Mouse (Mus musculus): ENCODE results near the gene Amph.
A peak's percentile ranks its signal among the peaks of the same experiment; 100 is the strongest.
"Not testable (repeated sequence)": the region's sequence is repeated elsewhere in the genome, so short reads cannot be mapped to it uniquely, and the experiment has no call there.

Gene Amph

DNA sequence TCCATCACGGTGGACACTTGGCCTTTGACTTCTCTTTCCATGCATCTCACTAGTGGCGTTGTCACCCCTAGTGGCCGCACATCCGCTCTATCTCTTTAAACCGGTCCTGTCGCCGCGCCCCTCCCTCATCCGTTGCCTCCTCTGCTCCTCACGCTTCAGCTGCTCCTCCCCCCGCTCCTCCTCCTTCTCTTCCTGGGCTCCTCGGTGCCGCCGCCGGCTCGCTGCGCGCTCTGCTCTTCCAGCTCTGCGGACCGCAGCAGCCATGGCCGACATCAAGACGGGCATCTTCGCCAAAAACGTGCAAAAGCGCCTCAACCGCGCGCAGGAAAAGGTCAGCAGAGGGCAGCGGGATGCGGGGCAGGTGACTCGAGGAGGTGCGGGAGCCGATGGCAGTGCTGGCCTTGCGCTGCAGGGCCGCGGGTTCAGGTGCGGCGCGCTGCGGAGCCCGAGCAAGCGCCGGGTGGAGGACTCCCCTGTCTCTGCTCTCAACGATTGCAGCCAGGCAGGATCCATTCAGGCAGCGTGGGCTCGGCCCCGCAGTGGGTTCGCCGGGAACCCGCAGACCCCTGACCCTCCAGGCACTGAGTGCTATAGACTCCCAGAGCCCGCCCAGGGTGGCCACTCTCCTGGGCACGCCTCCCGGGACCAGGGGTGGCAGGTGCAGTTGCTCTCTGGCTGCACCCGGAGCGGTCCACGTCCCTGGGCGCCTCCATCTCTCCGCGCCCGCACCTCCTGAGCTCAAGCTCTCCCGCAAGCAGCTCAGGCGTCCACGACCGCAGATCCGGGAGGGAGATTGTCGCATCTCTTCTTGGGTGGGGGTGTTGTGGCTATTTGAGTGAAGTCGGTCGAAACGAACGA is at the start of gene Amph:
Gene Amph (plus strand): TSS at position 35 of the 858 bp plus-strand sequence.
- DNase-seq = peak; percentile 74 to 83

DNA sequence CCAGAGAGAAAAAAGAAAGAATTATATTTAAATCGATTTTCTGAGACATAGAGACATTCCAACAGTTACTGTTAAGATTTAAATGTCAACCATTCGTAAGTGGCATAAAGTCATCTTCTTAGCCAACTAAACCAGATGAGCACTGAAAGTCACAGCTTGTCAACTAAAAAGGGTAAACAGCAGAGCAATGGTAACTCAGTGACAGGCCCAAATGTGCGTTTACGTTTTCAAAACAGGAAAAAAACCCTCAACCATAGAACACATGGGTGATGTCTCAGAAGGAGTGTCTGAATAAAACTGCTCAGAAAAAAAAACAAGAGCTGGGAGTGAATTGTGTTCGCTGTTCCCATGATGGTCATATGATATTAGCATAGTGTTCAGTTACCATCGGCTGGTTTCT is 44.4 kb upstream of the Amph start:
- no peak for DNase-seq

DNA sequence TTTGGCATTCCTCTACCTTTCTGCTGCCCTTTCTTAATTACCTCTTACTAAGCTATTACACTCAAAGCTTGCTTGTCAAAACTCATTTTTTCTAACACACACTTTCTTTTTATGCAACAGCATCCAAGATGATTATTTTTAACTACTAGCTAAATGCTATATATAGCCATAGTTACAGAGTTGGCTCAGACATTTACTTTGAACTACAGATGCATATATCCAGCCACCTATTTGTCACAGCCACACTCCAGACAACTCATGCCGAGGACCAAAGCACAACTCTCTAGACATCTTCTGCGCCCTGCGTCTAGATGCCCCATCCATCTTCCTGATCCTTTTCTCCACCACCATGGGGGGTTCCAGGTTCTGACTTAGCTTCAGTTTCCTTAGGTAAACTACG is 33.2 kb upstream of the Amph start:
- DNase-seq = no peak

DNA sequence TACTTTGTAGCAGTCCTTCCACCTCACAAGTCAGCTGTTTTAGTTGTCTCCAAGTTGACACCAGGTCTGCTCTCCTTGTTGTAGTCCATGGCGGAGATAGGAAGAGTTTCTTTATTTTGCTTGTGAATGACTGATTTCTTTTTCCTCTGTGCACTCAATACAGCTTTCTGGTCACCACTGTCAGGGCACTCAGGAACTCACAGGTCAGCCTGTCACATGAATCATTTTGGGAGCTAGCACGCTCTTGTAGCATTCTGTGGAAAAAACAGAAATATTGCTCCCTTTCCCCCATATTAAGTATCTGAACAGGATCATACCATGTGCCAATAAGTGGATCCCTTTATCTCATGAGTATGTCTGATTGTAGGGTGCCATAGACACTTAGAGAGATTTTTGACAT is 14.8 kb upstream of the Amph start:
- DNase-seq = not testable (repeated sequence)

DNA sequence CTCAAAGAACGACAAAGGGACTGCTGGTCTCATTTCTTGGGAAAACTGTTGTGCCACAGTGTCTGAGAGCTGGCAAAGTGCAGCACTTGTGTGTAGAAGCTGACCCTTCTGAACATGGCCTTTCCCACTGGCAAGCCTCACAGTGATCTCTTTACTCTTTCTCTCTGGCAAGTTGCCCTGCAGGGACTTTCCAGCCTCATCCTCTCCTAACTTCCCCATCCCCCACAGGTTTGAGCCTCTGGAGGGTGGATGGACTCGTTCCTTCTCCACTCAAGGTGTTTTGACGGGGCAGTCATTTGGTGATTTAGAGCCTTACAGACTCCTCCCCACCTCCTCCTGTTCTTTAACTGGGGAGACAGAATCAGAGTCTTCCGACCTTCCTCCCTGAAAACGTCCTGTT is 319 bp upstream of the Amph start:
- no peak for DNase-seq

DNA sequence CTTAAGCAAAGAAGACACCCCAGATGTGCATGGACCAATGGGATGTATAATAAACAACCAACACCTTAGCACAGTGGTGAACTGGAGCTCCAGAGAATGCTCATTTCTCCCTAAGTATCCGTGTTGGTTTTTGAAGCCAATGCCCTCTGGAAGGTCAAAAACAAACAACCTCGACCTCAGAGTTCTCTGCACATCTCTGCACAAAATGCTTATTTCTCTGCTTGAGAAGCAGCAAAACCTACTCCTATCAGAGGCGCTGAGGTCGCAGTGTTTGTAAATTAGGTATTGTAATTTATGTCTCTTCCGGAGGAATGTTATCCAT is 985 bp downstream of the Amph start:
- no peak for DNase-seq

DNA sequence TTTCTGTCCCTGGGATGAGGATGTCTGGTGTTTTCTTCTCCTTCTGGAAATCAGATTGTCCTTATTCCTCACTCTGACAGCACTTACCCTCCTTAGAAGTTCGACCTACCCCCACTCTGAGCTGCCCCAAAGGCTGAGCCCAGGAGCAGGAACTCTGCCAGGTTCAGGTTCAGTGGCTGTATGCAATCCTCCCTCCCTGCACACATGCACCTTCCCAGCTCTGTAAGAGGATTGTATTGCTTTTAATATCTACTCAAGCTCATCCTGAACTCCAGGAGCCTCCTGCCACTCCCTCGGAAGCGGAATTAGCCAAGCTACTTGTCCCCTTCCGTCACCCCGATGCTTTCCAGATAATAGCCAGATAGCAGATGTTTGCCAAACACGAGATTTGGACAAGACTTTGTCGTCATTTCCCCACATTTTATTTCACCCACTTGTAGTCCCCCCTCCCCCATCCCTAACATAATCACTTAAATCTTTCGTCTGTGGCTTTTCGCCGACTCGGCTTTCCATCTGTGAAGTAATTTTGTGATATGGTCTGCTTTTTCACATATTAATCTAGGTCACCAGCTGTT is 1.7 kb downstream of the Amph start:
- peak; percentile 30 to 52 for DNase-seq

DNA sequence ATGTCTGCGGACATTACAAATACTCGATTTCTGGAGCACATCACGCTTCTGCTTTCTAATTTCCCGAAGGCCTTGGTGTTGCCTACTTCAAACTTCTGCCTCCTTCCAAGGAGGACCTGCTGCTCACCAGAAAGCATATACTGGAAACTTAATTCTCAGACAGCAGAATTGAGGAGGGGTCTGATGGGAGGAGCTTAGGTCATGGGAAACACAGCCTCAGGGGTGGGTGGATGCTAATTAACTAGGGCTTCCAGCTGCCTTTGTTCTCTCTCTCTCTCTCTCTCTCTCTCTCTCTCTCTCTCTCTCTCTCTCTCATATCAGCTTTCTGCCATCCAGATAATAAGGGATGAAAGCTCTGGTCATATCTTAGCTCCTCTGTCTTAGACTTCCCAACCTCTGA is 5.6 kb downstream of the Amph start:
- DNase-seq = no peak

DNA sequence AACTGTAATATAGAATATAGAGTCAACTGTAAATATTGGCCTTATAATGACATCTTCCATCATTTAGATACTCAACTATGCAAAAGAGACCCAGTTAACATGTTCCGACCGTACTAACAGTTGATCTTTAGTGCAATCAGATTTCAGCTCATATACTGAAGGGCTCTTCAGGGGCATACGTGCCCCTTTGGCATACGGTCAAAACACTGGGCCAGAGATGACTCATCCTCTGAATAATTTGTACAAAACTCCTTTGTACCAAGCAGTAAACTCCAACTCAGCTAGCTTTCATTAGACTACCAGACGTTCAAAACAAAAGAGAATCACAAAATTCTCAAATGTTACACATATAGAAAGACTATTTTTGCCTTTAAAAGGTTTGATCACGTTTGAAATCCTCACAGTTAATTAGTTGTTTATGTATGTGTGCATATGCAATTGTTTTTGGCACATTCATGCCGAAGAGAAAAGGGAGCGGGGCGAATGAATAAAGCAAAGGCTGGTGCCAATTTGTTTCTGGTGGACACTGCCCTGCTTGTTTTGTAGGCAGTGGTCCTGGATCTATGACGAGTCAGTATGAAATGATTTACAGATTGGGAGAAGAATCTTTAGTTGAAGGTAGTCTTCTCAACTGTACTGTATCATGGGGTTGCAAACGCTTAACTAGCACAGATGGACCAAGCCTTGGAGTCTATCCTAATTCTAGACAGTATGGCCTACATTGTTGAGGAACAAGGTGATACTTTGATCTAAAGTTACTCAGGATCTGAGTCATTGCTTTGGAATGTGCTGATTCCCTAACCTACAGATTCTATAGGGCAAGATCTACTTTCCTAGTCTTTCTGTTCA is 8.3 kb downstream of the Amph start:
- no peak for DNase-seq

DNA sequence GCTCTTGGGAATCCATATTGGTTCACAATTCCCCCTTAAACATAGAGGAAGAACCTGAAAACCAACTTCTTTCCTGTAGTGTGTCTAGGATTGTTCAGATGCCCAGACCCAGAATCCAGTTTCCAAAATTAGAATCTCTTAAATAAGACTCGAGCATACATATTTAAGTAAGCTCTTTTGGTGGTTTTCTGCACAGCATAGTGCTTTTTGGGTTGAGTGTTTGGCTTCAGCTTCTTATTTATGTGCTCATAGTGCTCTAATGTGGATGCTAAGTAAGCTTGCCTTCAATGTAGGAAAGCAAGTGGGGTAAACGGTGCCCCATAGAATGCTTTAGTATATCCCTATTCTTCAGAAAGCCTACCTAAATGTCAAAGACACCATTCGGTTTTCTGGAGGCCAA is 9.0 kb downstream of the Amph start:
- no peak for DNase-seq

DNA sequence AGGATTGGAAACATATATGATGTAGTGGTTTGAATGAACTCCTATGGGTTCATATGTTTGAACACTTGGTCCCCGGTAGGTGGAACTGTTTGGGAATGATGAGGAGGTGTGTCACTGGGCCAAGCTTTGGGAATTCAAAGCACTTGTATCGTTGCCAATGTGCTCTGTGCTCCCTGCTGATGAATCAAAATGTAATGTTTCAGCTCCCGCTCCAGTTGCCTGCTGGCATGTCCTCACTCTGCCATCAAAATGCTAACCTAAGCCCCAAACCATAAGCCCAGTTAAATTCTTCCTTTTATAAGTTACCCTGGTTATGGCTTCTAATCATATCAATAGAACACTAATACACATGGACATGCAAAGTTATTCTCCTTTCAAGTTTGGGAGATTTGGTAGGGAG is 24.6 kb downstream of the Amph start:
- no peak for DNase-seq

DNA sequence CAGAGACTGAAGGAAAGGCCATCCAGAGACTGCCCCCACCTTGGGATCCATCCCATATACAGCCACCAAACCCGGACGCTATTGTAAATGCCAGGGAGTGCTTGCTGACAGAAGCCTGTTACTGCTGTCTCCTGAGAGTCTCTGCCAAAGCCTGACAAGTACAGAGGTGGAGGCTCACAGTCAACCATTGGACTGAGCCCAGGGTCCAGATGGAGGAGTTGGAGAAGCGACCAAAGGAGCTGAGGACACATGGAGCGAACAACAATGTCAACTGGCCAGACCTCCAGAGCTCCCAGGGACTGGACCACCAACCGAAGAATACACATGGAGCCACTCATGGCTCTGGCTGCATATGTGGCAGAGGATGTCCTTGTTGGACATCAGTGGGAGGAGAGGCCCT is 26.3 kb downstream of the Amph start:
- DNase-seq = no peak

DNA sequence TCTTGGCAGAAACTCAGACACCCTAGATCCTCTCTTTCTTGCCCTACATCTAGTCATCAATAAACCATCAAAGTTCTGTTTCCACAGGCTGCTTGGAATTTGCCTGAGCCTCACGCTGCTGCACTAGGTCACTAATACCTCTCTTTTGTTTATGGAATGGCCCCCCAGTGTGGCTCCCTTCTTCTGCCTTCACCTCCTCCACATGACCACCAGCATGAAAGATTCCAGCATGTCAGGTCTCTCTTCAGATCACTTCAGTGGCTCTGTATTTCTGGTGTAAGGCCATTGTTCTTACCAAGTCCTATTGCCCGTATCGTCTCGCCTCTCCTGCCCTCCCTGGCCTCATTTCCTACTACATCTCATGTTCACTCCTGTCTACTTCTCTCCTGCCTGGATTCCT is 39.3 kb downstream of the Amph start:
- DNase-seq = no peak

DNA sequence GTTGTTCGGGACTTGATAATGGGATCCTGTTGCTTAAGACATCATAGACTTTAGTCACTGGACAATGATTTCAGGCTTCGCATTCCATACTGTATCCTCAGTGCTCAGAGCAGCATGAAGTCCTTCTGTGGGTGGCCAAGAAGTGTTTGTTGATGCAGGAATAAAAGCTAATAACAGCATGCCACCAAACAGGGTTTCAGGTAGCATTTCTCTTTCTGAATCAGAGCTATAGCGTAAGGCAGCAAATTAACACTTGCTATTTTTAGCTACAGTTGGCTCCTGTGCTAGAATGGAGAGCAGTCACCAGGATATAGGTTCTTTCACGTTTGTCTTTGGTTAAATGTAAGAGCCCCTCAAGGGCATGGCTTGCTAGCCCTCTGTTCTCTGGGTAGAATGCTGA is 40.3 kb downstream of the Amph start:
- no peak for DNase-seq

DNA sequence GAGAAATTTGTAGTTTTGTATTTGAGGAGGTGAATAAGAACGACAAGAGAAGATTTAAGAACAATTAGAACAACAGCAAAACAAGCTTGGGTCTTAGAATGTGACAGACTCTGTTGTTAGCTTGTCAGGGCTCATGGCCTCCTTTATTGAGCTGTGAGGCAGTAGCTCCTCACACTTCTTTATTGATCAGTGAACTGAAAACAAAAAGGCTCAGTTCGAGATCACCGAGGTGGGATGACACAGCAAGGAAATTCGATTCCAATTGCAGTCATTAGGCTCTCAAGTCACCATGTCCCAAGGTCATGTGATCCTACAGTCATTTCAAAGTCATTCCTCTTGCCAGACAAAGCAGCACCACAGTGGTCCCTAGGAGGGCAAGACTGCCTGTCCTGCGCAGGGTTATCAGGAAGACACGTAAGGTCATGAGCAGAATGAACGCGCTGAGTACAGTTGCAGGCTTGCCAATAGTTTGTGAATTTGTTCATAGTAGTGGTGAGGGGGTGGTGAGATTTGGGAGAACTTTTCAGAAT is 41.2 kb downstream of the Amph start:
- DNase-seq = no peak

DNA sequence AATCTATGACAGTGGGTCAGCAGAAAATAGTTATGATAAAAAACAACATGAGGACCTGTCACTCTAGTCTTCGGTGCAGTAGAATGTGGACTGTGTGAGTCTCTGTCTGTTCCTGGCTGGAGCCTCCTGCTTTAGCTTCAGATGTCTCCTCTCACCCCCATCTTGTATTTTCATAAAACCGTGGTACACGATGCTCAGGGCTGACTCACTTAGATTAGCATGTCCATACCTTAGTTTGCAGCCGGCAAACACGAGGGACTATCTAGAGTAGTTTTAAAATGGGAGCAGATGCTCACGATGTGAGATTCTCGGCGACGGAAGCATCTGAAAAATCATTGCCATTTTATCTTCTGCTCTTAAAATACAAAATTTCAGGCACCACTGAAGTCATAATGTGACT is 54.5 kb downstream of the Amph start:
- no peak for DNase-seq

DNA sequence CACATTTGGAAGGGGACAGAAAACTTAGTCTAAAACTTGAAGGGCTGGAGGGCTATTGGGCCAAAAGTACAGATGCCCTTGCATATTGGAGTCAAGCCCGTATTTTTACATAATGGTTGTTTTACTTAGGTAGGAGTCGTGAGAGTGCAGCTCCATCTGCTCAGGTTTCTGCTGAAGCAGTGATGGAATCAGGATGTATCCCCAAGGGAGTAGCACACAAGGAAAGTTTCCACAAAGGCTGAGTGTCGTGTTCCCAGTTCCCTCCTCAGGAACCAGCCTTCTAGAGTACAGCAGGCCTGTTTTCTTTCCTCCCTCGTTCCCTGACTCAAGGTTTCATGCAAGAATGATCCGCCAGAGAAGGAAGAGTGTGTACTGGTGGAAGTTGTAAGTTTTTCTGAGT is 56.4 kb downstream of the Amph start:
- DNase-seq = no peak

DNA sequence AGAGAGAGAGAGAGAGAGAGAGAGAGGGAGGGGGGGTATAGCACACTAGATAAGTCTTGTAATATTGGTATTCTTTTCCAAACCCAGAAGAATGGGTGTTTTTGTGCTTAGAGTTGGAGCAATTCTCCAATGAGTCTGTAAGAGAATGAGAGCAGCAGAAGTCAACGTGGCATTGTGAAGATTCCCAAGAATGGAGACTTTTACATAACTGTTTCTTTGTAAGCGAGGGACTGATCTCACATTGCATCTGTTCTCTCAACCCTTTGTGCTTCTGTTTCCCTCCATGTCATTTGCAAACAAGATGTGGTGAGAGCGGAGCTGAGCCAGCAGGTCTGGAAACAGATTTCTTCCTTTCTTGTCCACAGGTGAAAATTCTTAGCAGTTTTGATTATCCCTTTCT is 60.4 kb downstream of the Amph start:
- DNase-seq = no peak

DNA sequence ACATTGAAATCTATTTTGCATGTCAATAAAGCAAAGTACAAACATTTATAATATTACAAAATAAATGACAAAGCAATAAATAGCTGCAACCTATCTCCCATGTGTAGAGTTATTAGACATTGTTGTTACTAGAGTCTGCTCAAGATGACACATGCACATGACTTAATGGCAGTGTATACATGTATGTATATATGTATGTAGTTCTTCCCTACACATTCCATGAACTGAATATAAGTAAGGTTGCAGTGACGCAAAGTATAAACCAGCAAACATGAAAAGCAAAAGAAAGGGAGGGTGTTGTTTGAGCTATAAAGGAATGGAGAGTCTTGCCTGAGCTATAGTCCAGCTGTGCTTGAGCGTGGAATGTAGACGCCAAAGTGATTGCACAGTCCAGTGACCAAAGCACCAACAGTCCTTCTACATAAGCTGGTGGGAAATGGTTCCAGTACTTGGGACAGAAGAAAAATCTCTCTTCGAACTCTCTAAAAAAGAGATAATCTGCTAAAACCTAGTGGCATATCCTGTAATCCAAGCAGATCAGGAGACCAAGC is 66.9 kb downstream of the Amph start:
- no peak for DNase-seq

DNA sequence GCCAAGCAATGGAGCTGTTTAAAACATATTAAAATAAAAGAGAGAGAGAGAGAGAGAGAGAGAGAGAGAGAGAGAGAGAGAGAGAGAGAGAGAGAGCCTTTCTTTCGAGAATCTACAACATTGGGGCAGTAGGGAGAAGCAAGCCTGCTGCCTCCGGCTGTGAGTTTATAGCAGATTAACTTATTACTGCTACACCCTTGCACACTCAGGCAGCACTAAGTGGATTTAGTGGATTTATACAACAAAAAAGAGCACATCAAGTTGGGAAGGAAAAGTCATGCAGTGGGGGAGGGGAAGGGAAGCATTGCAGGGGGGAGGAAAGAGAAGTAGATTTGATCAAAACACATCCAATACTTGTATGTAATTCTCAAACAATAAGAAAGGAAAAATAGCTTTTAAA is 73.5 kb downstream of the Amph start:
- no peak for DNase-seq

DNA sequence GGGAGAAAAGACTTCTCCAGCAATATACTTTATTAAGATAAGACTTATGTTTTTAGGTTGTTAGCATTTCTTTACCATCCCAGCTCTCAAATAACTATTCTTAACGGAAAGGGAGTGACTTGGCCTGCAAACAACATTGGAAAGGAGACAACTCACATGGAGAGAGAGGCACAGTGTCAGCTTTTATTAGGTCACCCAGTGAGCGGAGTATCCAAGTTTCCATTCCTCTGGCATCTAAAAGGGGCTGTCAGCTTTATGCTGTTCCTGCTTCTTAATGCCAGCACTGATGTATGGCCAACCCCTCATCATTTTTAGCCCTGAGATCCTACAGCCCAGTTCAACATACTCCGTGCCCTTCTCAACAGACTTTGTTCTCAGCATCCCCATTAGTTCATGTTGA is 74.3 kb downstream of the Amph start:
- no peak for DNase-seq

DNA sequence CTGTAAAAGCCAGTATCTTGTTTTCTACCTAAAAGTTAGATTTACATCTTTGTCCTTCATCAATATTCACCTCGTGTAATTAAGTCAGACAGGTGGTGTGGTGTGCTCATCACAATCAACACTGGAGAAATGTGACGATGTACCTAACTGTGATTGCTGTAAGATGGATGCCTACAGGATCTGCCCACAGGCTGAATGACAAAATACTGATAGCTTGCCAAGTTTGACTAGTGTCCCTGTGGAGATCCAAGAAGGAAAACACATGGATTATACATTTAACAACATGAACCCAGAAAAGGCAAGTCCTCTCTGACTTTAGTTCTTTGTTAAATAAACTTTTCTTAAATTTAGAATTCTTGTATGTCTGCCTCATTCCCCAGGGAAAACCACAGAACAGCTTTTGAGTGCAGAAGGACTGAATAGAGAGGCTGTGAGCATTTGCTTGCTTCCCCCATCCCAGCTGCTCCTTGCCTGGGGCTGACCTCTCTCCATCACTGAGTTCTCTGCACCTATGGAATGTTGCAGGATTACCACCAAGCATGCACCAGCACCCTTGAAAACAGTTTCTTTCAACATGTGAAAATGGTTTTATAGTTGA is 77.2 kb downstream of the Amph start:
- DNase-seq = no peak

DNA sequence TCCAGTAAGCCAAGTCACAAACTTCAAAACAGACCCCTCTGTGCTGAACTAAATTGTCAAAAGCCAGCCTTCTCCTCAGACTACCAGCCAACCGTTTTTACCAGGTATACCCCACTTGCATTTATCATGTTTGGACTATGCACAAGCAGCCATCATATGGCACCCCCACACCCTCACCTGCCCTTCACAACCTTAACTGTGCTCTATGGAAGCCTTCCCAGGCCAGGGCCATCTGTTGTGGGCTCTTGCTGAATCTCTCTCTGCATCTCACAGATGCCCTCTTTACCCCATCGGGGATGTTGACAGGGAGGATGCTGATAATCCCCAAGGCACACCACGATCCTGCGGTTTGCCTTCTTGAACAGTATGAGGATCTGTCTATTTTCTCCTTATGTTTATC is 77.9 kb downstream of the Amph start:
- DNase-seq = no peak

Data from kidney, postnatal 4 days (tissue).